Mouse (Mus musculus): ENCODE results near the gene Card10. TPM values are rescaled to one million over a fixed set of nuclear protein-coding genes. Genes with fewer than 3 reads are reported as not detected.

Gene Card10
- polyA plus RNA-seq, 1 experiment from 2014 or later: 6.1 TPM

- Histone ChIP-seq H3K27ac (ENCODE audit: low read length) (no peak overlapping the region), H3K4me2 (ENCODE audit: low read depth, low read length) (no peak overlapping the region), H3K9ac (ENCODE audit: low read length) (no peak overlapping the region), H3K27me3 (ENCODE audit: control insufficient read depth, insufficient read depth, low read depth, low read length) (no peaks in the 10 kb centered on the region), H3K4me3 (ENCODE audit: low read length) (no peak overlapping the region), H3K4me1 (replicated peaks; ENCODE audit: control insufficient read depth, insufficient read depth, low read length) (no peaks in the 10 kb centered on the region), H3K9me3 (ENCODE audit: control insufficient read depth, low read length) (no peaks in the 10 kb centered on the region), H3K36me3 (ENCODE audit: control insufficient read depth, insufficient read depth, low read length) (no peaks in the 10 kb centered on the region)
- no peak for ATAC-seq (ENCODE audit: low read depth)
- 39% methylated on average over 3 of the region's 3 CpGs for WGBS
These were observed 47.6 kb downstream of the Card10 start for GRCm38 (mm10) chr15:78755226-78755625.

DNA sequence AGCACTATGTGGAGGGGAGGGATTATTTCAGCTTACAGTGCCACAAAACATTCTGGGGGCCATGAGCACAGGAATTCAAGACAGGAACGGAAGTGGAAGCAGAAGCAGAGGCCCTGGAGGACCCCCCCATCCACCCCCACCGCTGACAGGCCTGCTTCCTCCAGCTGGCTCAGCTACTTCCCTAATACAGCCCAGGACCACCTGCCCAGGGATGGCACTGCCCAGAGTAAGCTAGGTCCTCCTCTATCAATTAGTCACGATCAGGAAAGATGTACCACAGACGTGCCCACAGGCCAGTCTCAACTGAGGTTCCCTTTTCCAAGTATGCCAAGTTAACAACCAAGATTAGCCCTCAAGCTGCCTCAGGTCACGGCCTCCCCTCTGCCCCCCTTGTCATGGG, 48.7 kb downstream of the Card10 start:
- 65% methylated on average over 5 of the region's 5 CpGs for WGBS
- ATAC-seq (ENCODE audit: low read depth): no peak
- no peaks in the 10 kb centered on the region for H3K4me1 ChIP-seq (replicated peaks; ENCODE audit: control insufficient read depth, insufficient read depth, low read length)
- H3K4me2 ChIP-seq (ENCODE audit: low read depth, low read length): no peak overlapping the region
- H3K36me3 ChIP-seq (ENCODE audit: control insufficient read depth, insufficient read depth, low read length): no peaks in the 10 kb centered on the region
- no peaks in the 10 kb centered on the region for H3K9me3 ChIP-seq (ENCODE audit: control insufficient read depth, low read length)
- no peak overlapping the region for H3K9ac ChIP-seq (ENCODE audit: low read length)
- H3K27ac ChIP-seq (ENCODE audit: low read length): no peak overlapping the region
- H3K27me3 ChIP-seq (ENCODE audit: control insufficient read depth, insufficient read depth, low read depth, low read length): no peaks in the 10 kb centered on the region
- H3K4me3 ChIP-seq (ENCODE audit: low read length): no peak overlapping the region

DNA sequence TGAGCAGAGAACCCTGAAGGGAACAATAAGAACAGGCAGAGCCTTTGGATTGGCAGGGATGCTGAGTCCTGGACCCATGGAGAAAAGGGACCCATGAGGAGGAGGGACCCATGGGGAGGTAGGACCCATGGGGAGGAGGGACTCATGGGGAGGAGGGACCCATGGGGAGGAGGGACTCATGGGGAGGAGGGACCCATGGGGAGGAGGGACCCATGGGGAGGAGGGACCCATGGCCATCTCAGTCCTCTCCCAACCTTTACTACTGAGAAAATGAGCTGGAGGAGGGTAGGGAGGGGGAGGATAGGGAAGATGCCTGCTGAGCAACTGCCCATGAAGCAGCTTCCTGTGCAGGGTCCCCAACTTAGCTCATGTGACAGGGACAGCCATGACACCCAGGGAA, 49.9 kb downstream of the Card10 start:
- Histone ChIP-seq H3K36me3 (ENCODE audit: control insufficient read depth, insufficient read depth, low read length) (no peaks in the 10 kb centered on the region), H3K4me2 (ENCODE audit: low read depth, low read length) (no peak overlapping the region), H3K9ac (ENCODE audit: low read length) (no peak overlapping the region), H3K4me1 (replicated peaks; ENCODE audit: control insufficient read depth, insufficient read depth, low read length) (no peaks in the 10 kb centered on the region), H3K27ac (ENCODE audit: low read length) (no peak overlapping the region), H3K9me3 (ENCODE audit: control insufficient read depth, low read length) (no peaks in the 10 kb centered on the region), H3K4me3 (ENCODE audit: low read length) (no peak overlapping the region), H3K27me3 (ENCODE audit: control insufficient read depth, insufficient read depth, low read depth, low read length) (no peaks in the 10 kb centered on the region)
- ATAC-seq (ENCODE audit: low read depth): no peak

DNA sequence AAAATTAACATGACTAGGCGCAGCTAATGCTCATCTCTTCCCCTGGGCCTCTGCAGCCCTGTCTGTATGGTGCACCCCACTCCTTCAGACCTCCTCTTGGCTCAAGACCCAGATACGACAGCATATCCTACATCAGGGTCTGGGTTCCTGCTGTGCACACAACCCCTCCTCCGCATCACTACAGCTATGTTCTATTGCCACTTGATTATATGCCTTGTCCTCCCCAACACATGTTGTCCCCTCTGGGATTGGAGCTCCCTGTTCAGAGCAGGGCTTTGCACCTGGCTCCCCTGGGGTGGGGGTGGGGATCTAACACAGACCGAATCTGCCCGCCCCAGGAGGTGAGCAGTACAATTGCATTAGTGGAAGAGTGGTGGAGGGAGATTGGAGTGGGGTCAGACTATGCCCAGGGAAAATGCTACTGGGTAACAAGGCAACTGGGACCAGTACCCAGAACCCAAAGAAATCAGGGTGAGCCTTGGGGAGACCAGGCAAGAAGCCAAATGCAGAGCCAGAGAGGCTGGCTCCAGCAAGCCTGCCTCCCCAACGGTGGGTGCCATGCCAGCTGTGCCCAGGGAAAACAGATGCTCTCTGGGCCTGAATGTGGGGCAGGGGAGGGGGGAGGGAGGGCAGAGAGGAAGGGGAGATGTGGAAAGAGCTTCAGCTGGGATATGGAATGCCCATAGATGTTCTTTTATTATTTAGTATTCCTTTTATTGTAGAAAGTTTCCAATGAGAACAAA, 52.1 kb downstream of the Card10 start:
- H3K27ac ChIP-seq (ENCODE audit: low read length): no peak overlapping the region
- no peak for ATAC-seq (ENCODE audit: low read depth)
- no peak overlapping the region for H3K4me2 ChIP-seq (ENCODE audit: low read depth, low read length)
- no peaks in the 10 kb centered on the region for H3K9me3 ChIP-seq (ENCODE audit: control insufficient read depth, low read length)
- WGBS: 58% methylated on average over 6 of the region's 6 CpGs
- H3K4me3 ChIP-seq (ENCODE audit: low read length): no peak overlapping the region
- no peaks in the 10 kb centered on the region for H3K27me3 ChIP-seq (ENCODE audit: control insufficient read depth, insufficient read depth, low read depth, low read length)
- H3K9ac ChIP-seq (ENCODE audit: low read length): no peak overlapping the region
- H3K4me1 ChIP-seq (replicated peaks; ENCODE audit: control insufficient read depth, insufficient read depth, low read length): no peaks in the 10 kb centered on the region
- H3K36me3 ChIP-seq (ENCODE audit: control insufficient read depth, insufficient read depth, low read length): no peaks in the 10 kb centered on the region

DNA sequence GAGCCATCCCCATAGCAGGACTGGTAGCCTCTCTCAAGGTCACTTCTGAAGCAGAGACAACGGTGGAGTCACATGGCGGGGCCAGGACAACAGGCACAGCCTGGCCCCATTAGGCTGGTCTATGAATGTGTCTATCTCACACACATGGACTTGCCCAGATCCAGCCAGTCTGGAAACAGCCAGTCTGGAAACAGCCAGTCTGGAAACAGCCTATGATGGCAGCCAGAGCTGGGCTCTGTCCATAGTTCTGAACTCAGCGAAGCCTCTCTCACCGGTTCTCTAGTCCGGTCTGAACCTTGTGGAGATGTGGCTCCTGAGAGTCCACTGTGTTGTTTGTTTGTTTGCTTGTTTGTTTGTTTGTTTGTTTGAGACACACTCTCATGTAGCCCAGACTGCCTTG, 53.0 kb downstream of the Card10 start:
- 44% methylated on average over 5 of the region's 5 CpGs for WGBS
- peak; percentile 52; the same call in 1 of the 2 replicates for ATAC-seq (ENCODE audit: low read depth)
- H3K4me2 ChIP-seq (ENCODE audit: low read depth, low read length): no peak overlapping the region
- no peak overlapping the region for H3K9ac ChIP-seq (ENCODE audit: low read length)
- H3K36me3 ChIP-seq (ENCODE audit: control insufficient read depth, insufficient read depth, low read length): no peaks in the 10 kb centered on the region
- no peaks in the 10 kb centered on the region for H3K4me1 ChIP-seq (replicated peaks; ENCODE audit: control insufficient read depth, insufficient read depth, low read length)
- H3K27ac ChIP-seq (ENCODE audit: low read length): no peak overlapping the region
- H3K9me3 ChIP-seq (ENCODE audit: control insufficient read depth, low read length): no peaks in the 10 kb centered on the region
- no peak overlapping the region for H3K4me3 ChIP-seq (ENCODE audit: low read length)
- H3K27me3 ChIP-seq (ENCODE audit: control insufficient read depth, insufficient read depth, low read depth, low read length): no peaks in the 10 kb centered on the region

GRCm38 (mm10) chr15:78744206-78744605, 58.6 kb downstream of the Card10 start:
- H3K27ac ChIP-seq (ENCODE audit: low read length): no peak overlapping the region
- H3K27me3 ChIP-seq (ENCODE audit: control insufficient read depth, insufficient read depth, low read depth, low read length): no peaks in the 10 kb centered on the region
- H3K4me1 ChIP-seq (replicated peaks; ENCODE audit: control insufficient read depth, insufficient read depth, low read length): no peaks in the 10 kb centered on the region
- no peak overlapping the region for H3K9ac ChIP-seq (ENCODE audit: low read length)
- 3% methylated on average over 5 of the region's 5 CpGs for WGBS
- H3K4me3 ChIP-seq (ENCODE audit: low read length): no peak overlapping the region
- H3K4me2 ChIP-seq (ENCODE audit: low read depth, low read length): no peak overlapping the region
- H3K9me3 ChIP-seq (ENCODE audit: control insufficient read depth, low read length): no peaks in the 10 kb centered on the region
- ATAC-seq (ENCODE audit: low read depth): peak; percentile 20; the same call in 1 of the 2 replicates
- no peaks in the 10 kb centered on the region for H3K36me3 ChIP-seq (ENCODE audit: control insufficient read depth, insufficient read depth, low read length)

- no peak for ATAC-seq (ENCODE audit: low read depth)
- H3K4me3 ChIP-seq (ENCODE audit: low read length): no peak overlapping the region
- H3K27me3 ChIP-seq (ENCODE audit: control insufficient read depth, insufficient read depth, low read depth, low read length): no peaks in the 10 kb centered on the region
- no peaks in the 10 kb centered on the region for H3K4me1 ChIP-seq (replicated peaks; ENCODE audit: control insufficient read depth, insufficient read depth, low read length)
- WGBS: 65% methylated on average over 8 of the region's 10 CpGs
- H3K36me3 ChIP-seq (ENCODE audit: control insufficient read depth, insufficient read depth, low read length): no peaks in the 10 kb centered on the region
- no peak overlapping the region for H3K9ac ChIP-seq (ENCODE audit: low read length)
- H3K27ac ChIP-seq (ENCODE audit: low read length): no peak overlapping the region
- no peaks in the 10 kb centered on the region for H3K9me3 ChIP-seq (ENCODE audit: control insufficient read depth, low read length)
- H3K4me2 ChIP-seq (ENCODE audit: low read depth, low read length): no peak overlapping the region
These were observed 60.0 kb downstream of the Card10 start for GRCm38 (mm10) chr15:78742831-78743230.

- no peak for ATAC-seq (ENCODE audit: low read depth)
- 0 out of 2 replicates have a peak, but pooled peaks cover under 1% of the 10 kb centered on the region for H3K4me1 ChIP-seq (replicated peaks; ENCODE audit: control insufficient read depth, insufficient read depth, low read length)
- H3K36me3 ChIP-seq (ENCODE audit: control insufficient read depth, insufficient read depth, low read length): no peaks in the 10 kb centered on the region
- H3K4me3 ChIP-seq (ENCODE audit: low read length): no peak overlapping the region
- no peak overlapping the region for H3K9ac ChIP-seq (ENCODE audit: low read length)
- no peaks in the 10 kb centered on the region for H3K9me3 ChIP-seq (ENCODE audit: control insufficient read depth, low read length)
- H3K27ac ChIP-seq (ENCODE audit: low read length): no peak overlapping the region
- peaks cover 4% of the 10 kb centered on the region; the same call in 1 of the 2 replicates for H3K27me3 ChIP-seq (ENCODE audit: control insufficient read depth, insufficient read depth, low read depth, low read length)
- 29% methylated on average over 12 of the region's 12 CpGs for WGBS
- no peak overlapping the region for H3K4me2 ChIP-seq (ENCODE audit: low read depth, low read length)
These were observed 62.2 kb downstream of the Card10 start for GRCm38 (mm10) chr15:78740662-78741061.

DNA sequence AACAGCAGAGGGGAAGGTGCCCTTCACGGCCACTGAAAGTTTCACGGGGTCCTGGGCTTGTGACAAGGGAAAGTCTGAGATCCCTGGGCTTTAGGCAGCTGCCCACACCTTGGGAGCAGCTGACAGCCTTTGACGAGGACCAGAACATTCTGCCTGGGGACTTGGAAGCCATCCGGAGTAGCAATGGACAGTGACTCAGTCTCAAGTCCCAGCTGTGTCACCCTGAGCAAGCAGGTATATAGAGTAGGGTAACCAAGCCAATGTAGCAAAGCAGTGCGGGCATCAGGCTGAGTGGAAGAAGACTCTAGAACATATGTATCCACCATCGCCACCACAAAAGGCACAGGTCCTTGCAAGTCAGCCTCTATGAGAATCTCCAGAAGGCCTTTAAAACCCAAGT, 65.7 kb downstream of the Card10 start:
- Histone ChIP-seq H3K9ac (ENCODE audit: low read length) (no peak overlapping the region), H3K4me2 (ENCODE audit: low read depth, low read length) (no peak overlapping the region), H3K27ac (ENCODE audit: low read length) (no peak overlapping the region), H3K9me3 (ENCODE audit: control insufficient read depth, low read length) (no peaks in the 10 kb centered on the region), H3K4me3 (ENCODE audit: low read length) (no peak overlapping the region), H3K4me1 (replicated peaks; ENCODE audit: control insufficient read depth, insufficient read depth, low read length) (0 out of 2 replicates have a peak, but pooled peaks cover 2% of the 10 kb centered on the region), H3K27me3 (ENCODE audit: control insufficient read depth, insufficient read depth, low read depth, low read length) (peaks cover 4% of the 10 kb centered on the region; the same call in 1 of the 2 replicates), H3K36me3 (ENCODE audit: control insufficient read depth, insufficient read depth, low read length) (no peaks in the 10 kb centered on the region)
- ATAC-seq (ENCODE audit: low read depth): no peak
- WGBS: 54% methylated on average over 6 of the region's 6 CpGs
